Mouse (Mus musculus) T-helper 1 cell (primary cell): Measurements from ENCODE around the gene Gimap9.

Experiments used
- in situ Hi-C: fragments of 300-600 bp; cut with MboI, MseI; formaldehyde crosslinking; loops from one replicate; pipeline ENCODE4 v1.15.1; 2025; ENCODE audit warnings: high pct_unique_total_duplicates

Gimap9 gene

GRCm38 (mm10) chr6:48687077-48687476, 11.1 kb downstream of the Gimap9 start:
- in situ Hi-C loops: no loop called here

GRCm38 (mm10) chr6:48689320-48689719, 13.4 kb downstream of the Gimap9 start:
- in situ Hi-C loops: no loop called here

GRCm38 (mm10) chr6:48692962-48693361, 17.0 kb downstream of the Gimap9 start:
- in situ Hi-C loops: no loop called here

- in situ Hi-C loops: no loop called here
Observed at GRCm38 (mm10) chr6:48696830-48697554, 21.1 kb downstream of the Gimap9 start.

- in situ Hi-C loops: no loop called here
Observed at GRCm38 (mm10) chr6:48697555-48697930, 21.6 kb downstream of the Gimap9 start.

- in situ Hi-C loops: no loop called here
Observed at GRCm38 (mm10) chr6:48698066-48698856, 22.3 kb downstream of the Gimap9 start.

- in situ Hi-C loops: no loop called here
Observed at GRCm38 (mm10) chr6:48698888-48699287, 23.0 kb downstream of the Gimap9 start.

GRCm38 (mm10) chr6:48700251-48701075, 24.5 kb downstream of the Gimap9 start:
- in situ Hi-C loops: loop anchor here (25.0 kb wide), 2 partner anchors 938 to 1038 kb away; no protein-coding TSS in a partner anchor

GRCm38 (mm10) chr6:48702146-48702545, 26.2 kb downstream of the Gimap9 start:
- in situ Hi-C loops: loop anchor here (25.0 kb wide), 2 partner anchors 940 to 1040 kb away; no protein-coding TSS in a partner anchor

GRCm38 (mm10) chr6:48702601-48703000, 26.7 kb downstream of the Gimap9 start:
- in situ Hi-C loops: loop anchor here (25.0 kb wide), 2 partner anchors 940 to 1040 kb away; no protein-coding TSS in a partner anchor

GRCm38 (mm10) chr6:48704146-48704545, 28.2 kb downstream of the Gimap9 start:
- in situ Hi-C loops: loop anchor here (25.0 kb wide), 2 partner anchors 942 to 1042 kb away; no protein-coding TSS in a partner anchor

GRCm38 (mm10) chr6:48706130-48706529, 30.2 kb downstream of the Gimap9 start:
- in situ Hi-C loops: loop anchor here (25.0 kb wide), 2 partner anchors 944 to 1044 kb away; no protein-coding TSS in a partner anchor

- in situ Hi-C loops: loop anchor here (25.0 kb wide), 2 partner anchors 956 to 1056 kb away; no protein-coding TSS in a partner anchor
Observed at GRCm38 (mm10) chr6:48718455-48718854, 42.5 kb downstream of the Gimap9 start, which contains the start of the genes Gm28053 and Gimap7. Gm28053 (plus strand) TSS chr6:48718607. Gimap7 (plus strand) TSS chr6:48718621.

- in situ Hi-C loops: loop anchor here (25.0 kb wide), 2 partner anchors 958 to 1058 kb away; no protein-coding TSS in a partner anchor
Observed at GRCm38 (mm10) chr6:48720326-48720725, 44.4 kb downstream of the Gimap9 start.

- in situ Hi-C loops: loop anchor here (25.0 kb wide), 2 partner anchors 961 to 1061 kb away; no protein-coding TSS in a partner anchor
Observed at GRCm38 (mm10) chr6:48723468-48723867, 47.5 kb downstream of the Gimap9 start.

GRCm38 (mm10) chr6:48725476-48725875, 49.5 kb downstream of the Gimap9 start:
- in situ Hi-C loops: no loop called here

GRCm38 (mm10) chr6:48727761-48728160, 51.8 kb downstream of the Gimap9 start:
- in situ Hi-C loops: no loop called here
